Mouse (Mus musculus) embryonic facial prominence, embryonic 13.5 days (tissue): Measurements from ENCODE around the gene Prkd3. TPM values are rescaled to one million over a fixed set of nuclear protein-coding genes. Genes with fewer than 3 reads are reported as not detected.

Experiments used
- ATAC-seq: fragments of 200-750 bp; cut with Nextera tagmentation; 2 replicates; pipeline ENCODE4 v1.8.0; 2017; ENCODE audit warnings: low read depth; ENCODE audit not compliant: insufficient number of reproducible peaks, insufficient read depth, low FRiP score, low TSS enrichment
- H3K27ac ChIP-seq: fragments of 300-500 bp; sonication (generic); 2 replicates; pipeline ENCODE4 v1.5.1; 2015; ENCODE audit warnings: moderate library complexity, mild to moderate bottlenecking, inconsistent platforms
- H3K27me3 ChIP-seq: fragments of 300-500 bp; sonication (generic); 2 replicates; pipeline ENCODE4 v1.6.1; 2015; ENCODE audit warnings: mild to moderate bottlenecking, inconsistent platforms
- H3K36me3 ChIP-seq: fragments of 300-500 bp; sonication (generic); 2 replicates; pipeline ENCODE4 v1.6.1; 2015; ENCODE audit warnings: mild to moderate bottlenecking, inconsistent platforms
- H3K4me1 ChIP-seq: fragments of 300-500 bp; sonication (generic); 2 replicates; pipeline ENCODE4 v1.6.1; 2015; ENCODE audit warnings: inconsistent platforms
- H3K4me2 ChIP-seq: fragments of 300-500 bp; sonication (generic); 2 replicates; pipeline ENCODE4 v1.6.1; 2015; ENCODE audit warnings: moderate library complexity, mild to moderate bottlenecking, inconsistent platforms
- H3K4me3 ChIP-seq: fragments of 300-500 bp; sonication (generic); 2 replicates; pipeline ENCODE4 v1.5.1; 2015; ENCODE audit warnings: mild to moderate bottlenecking, inconsistent platforms
- H3K9ac ChIP-seq: fragments of 300-500 bp; sonication (generic); 2 replicates; pipeline ENCODE4 v1.6.1; 2015; ENCODE audit warnings: mild to moderate bottlenecking, inconsistent platforms
- H3K9me3 ChIP-seq: fragments of 300-500 bp; sonication (generic); 2 replicates; pipeline ENCODE4 v1.6.1; 2016; ENCODE audit warnings: inconsistent platforms
- WGBS: fragments of 180-500 bp; shearing (Covaris S2); methylation state at CpG from one replicate; pipeline ENCODE4 v1.1.7; 2015; ENCODE audit warnings: mixed read lengths; 5-methylcytosine and 5-hydroxymethylcytosine counted together
- polyA plus RNA-seq: library from polyadenylated mRNA; unstranded; fragments of >200 nt; fragmentation: Nextera tagmentation; extraction: Ambion mirVana; gene quantifications from 2 replicates; pipeline ENCODE4 v1.2.1, GENCODE M21; 2015

The Prkd3 gene
- polyA plus RNA-seq, 1 experiment from 2014 or later, result 43.0 TPM

DNA sequence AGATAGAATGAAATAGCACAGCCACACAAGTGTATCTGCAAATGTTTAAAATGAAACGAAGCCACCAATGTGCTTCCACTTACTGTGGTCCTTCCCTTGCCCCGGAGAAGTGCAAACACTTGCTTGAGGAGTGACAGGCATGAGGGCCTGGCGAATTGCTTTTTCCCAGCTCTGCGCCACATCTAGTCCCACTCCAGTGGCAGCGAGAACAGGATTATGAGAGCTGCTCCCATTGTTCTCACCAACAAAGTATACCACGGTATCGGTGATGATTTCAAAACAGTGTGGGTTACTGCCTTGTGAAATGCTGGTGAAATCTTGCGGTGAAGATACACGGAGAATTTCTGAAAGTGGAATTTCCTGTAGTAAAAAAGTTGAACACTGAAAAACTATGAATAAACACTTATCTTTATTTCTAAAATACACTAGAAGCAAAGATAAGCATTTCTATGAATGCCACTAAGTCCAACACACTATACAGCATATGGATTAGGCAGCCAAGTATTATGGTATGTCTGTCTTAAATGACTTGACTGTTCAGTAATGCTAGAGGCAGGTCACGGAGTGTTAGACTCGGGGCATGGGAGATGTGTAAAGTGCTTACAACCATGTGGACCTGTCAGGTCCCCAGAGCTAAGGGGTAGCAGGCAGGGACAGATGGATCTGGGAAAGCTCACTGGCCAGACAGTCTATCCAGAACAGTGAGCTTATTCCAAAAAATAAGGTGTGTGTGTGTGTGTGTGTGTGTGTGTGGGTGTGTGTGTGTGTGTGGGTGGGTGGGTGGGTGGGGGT is 54.3 kb downstream of the Prkd3 start:
- no peak overlapping the region for H3K4me2 ChIP-seq
- peaks cover 49% of the 10 kb centered on the region for H3K36me3 ChIP-seq
- no peaks in the 10 kb centered on the region for H3K9me3 ChIP-seq
- no peak overlapping the region for H3K4me3 ChIP-seq
- no peak overlapping the region for H3K9ac ChIP-seq
- H3K27ac ChIP-seq, result no peak overlapping the region
- no peak for ATAC-seq
- WGBS, result 91% methylated on average over 11 of the region's 11 CpGs
- no peaks in the 10 kb centered on the region for H3K27me3 ChIP-seq
- no peaks in the 10 kb centered on the region for H3K4me1 ChIP-seq

DNA sequence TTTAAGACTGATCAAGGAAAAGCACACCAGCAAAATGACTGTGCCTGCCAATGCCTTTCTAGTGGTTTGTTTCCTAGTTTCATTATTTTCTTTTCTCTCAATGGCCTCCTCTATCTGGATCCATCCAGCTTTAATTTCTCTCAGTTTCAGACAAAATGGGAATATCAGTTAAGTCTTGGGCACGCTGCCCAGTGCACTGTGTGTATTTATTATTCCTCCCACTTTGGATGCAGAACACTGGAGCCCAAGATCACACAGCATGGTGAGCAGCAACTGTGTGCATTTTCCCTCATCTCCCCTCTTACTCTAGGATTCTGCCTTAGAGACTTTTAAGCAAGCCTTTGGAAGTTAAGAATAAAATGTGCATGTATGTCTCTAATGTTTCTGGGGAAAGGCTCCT is 56.2 kb downstream of the Prkd3 start:
- H3K27me3 ChIP-seq, result no peaks in the 10 kb centered on the region
- no peak overlapping the region for H3K9ac ChIP-seq
- no peak overlapping the region for H3K27ac ChIP-seq
- H3K4me1 ChIP-seq, result no peaks in the 10 kb centered on the region
- H3K36me3 ChIP-seq, result peaks cover 55% of the 10 kb centered on the region
- WGBS, result 86% methylated on average over 1 of the region's 1 CpGs
- H3K4me3 ChIP-seq, result no peak overlapping the region
- H3K9me3 ChIP-seq, result no peaks in the 10 kb centered on the region
- no peak overlapping the region for H3K4me2 ChIP-seq
- no peak for ATAC-seq

DNA sequence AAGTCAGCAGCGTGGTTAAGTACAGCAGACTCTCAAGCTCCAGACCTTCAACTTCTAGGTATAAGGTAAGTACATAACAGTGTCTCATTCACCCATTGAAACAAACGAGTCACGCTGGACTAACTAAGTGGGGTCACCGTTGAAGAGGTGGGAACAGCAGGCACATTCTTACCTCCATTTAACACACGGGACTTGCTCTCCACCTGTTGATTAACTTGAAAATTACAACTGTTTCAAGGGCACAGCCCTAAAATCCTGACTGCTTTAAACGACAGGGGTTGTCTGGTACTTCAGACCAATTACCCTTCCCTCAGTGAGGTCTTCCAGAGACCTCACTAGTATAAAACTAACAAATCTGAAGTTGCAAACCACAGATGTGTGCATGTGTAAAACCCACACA is 61.1 kb downstream of the Prkd3 start:
- Histone ChIP-seq H3K36me3 (peaks cover 73% of the 10 kb centered on the region), H3K27ac (no peak overlapping the region), H3K4me2 (no peak overlapping the region), H3K9me3 (no peaks in the 10 kb centered on the region), H3K9ac (no peak overlapping the region), H3K4me3 (no peak overlapping the region), H3K27me3 (no peaks in the 10 kb centered on the region), H3K4me1 (no peaks in the 10 kb centered on the region)
- 82% methylated on average over 6 of the region's 6 CpGs for WGBS
- ATAC-seq, result no peak

DNA sequence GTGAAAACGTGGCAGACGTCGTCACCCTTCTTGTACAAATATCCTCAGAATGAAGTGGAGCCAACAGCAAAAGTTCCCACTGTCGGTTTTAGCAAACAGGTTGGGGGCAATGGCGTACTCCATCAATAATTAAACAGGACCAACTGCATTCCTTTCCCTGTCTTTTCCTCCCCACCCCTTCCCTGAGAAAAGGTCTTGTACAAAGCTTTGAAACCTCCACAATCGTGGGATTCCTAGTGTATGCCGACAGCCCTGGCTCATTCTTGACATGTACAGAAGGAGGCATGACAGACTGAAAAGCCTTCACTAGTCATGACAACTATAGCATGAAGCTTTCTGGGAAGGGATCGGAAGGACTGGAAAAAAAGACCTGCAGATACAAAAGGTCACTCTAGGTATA is 67.4 kb downstream of the Prkd3 start:
- peaks cover 82% of the 10 kb centered on the region for H3K36me3 ChIP-seq
- no peak for ATAC-seq
- no peak overlapping the region for H3K4me2 ChIP-seq
- no peaks in the 10 kb centered on the region for H3K4me1 ChIP-seq
- no peaks in the 10 kb centered on the region for H3K27me3 ChIP-seq
- no peak overlapping the region for H3K9ac ChIP-seq
- WGBS, result 77% methylated on average over 8 of the region's 8 CpGs
- H3K4me3 ChIP-seq, result no peak overlapping the region
- no peak overlapping the region for H3K27ac ChIP-seq
- no peaks in the 10 kb centered on the region for H3K9me3 ChIP-seq

DNA sequence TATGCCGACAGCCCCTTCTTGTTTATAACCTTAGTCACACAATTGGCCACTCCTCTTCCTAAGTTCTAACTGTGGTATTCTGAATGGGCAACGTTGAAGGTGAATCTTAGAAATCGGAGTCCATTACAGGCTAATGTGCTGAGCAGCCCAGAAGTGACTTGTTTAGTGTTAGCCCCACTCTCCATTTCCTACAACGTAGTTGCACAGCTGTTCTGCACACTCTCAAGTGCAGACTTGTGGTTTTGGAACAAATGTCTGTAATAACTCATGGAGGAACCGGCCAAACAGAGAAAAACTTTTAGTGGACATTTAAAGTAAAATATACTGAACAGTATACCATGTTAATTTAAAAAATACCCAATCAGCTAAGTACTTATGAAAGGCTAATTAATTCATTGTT is 68.5 kb downstream of the Prkd3 start:
- Histone ChIP-seq H3K4me1 (no peaks in the 10 kb centered on the region), H3K4me3 (no peak overlapping the region), H3K27me3 (no peaks in the 10 kb centered on the region), H3K27ac (no peak overlapping the region), H3K36me3 (peaks cover 83% of the 10 kb centered on the region), H3K9me3 (no peaks in the 10 kb centered on the region), H3K9ac (no peak overlapping the region), H3K4me2 (no peak overlapping the region)
- no peak for ATAC-seq
- WGBS, result 90% methylated on average over 5 of the region's 5 CpGs

DNA sequence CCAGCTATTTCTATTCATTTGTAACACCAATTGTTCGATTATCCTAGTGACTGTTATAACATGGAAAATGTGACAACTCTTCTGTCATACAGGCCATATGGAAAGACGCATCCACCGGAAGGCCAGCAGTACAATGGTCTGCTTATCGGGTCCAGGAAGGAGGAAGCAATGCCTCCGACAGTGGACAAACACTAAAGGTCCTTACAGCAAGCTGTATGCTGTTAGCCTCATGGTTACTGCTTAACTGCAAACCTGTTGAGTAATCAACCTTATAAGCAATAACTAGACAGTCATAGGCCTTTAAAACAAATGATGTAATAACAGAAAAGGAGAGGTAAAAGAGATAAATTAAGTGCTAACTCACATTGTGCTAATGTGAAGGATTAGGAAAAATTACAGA is 69.4 kb downstream of the Prkd3 start:
- no peak for ATAC-seq
- H3K4me1 ChIP-seq, result no peaks in the 10 kb centered on the region
- no peak overlapping the region for H3K4me3 ChIP-seq
- H3K36me3 ChIP-seq, result peaks cover 85% of the 10 kb centered on the region
- H3K9ac ChIP-seq, result no peak overlapping the region
- WGBS, result 97% methylated on average over 5 of the region's 5 CpGs
- no peak overlapping the region for H3K4me2 ChIP-seq
- no peak overlapping the region for H3K27ac ChIP-seq
- no peaks in the 10 kb centered on the region for H3K9me3 ChIP-seq
- no peaks in the 10 kb centered on the region for H3K27me3 ChIP-seq

DNA sequence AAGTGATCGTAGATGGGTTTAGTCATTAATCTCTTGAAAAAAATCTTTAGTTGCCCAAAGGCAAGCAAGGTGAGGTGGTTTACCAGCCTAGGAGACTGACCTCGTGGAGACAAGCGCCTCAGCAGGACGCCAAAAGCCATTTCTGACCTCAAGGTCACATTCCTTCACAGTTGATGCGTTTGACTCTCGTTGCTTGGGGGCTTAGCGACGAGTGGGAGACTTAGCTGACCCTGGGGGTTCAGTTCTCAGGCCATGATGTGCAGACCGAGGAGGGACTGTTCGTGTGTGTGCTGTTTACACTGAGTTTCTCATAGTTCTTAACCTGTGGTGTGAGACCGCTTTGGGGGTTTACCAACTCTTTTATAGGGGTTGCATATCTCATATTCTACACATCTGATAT is 78.0 kb downstream of the Prkd3 start:
- ATAC-seq, result no peak
- Histone ChIP-seq H3K4me1 (peaks cover 2% of the 10 kb centered on the region), H3K27me3 (no peaks in the 10 kb centered on the region), H3K4me2 (no peak overlapping the region), H3K9ac (no peak overlapping the region), H3K9me3 (no peaks in the 10 kb centered on the region), H3K36me3 (peaks cover 52% of the 10 kb centered on the region), H3K4me3 (no peak overlapping the region), H3K27ac (no peak overlapping the region)
- WGBS, result 48% methylated on average over 11 of the region's 11 CpGs

DNA sequence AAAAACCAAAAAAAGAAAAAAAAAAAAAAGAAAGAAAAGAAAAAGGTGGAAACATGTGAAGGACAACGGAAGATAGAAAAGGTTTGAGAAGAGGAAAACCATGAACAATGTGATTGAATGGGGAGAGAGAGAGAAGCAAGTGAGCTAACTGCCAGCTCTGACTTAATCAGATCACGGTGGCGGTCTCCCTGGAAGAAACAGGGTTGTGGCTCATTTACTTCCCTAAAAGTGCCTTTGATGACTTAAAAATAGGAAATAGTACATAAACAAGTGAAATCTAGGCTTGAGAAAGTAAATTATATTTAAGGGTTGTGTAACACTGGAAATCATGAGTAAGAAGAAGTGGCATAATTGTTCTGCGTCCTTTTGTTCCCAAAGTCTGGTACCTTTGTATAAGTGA is 81.7 kb downstream of the Prkd3 start:
- Histone ChIP-seq H3K9me3 (no peaks in the 10 kb centered on the region), H3K27me3 (no peaks in the 10 kb centered on the region), H3K27ac (no peak overlapping the region), H3K4me1 (peaks cover 10% of the 10 kb centered on the region), H3K9ac (no peak overlapping the region), H3K4me2 (no peak overlapping the region), H3K4me3 (no peak overlapping the region), H3K36me3 (peaks cover 42% of the 10 kb centered on the region)
- WGBS, result 94% methylated on average over 4 of the region's 4 CpGs
- no peak for ATAC-seq

DNA sequence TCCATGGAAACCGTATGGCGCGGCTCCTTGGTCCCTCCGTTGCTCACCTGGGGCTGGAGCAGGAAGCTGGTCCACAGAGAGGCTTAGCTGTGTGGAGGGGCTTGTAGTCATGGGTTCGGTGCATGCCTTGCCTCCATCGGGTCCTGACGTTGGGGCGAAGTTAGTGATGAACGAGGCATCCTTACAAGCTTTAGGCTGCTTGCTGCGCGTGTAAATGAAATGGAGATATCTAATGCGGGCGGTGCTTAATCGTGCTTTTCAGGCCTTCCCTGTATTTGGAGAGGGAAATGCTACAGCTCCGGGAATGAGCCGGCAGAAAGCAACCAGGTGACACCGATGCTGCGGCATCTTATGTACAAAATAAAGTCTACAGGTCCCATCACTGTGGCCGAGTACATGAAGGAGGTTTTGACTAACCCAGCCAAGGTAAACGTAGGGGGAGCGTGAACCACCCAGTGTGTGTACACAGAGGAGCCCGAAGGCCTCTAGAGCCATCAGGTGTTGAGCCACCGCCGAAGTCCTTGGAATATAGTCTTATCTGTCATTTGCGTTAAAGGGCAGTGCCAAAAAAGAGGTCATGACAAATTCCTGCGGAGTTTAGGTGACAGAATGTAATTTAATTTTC is 83.3 kb downstream of the Prkd3 start:
- H3K4me1 ChIP-seq, result peaks cover 19% of the 10 kb centered on the region
- 8% methylated on average over 26 of the region's 26 CpGs for WGBS
- H3K27me3 ChIP-seq, result no peaks in the 10 kb centered on the region
- H3K4me3 ChIP-seq, result peak overlapping the region; percentile 93
- 0 out of 2 replicates have a peak overlapping the region, but pooled peaks have one; percentile 39 for H3K27ac ChIP-seq
- H3K9ac ChIP-seq, result peak overlapping the region; percentile 85
- H3K36me3 ChIP-seq, result peaks cover 46% of the 10 kb centered on the region
- peak overlapping the region; percentile 81 for H3K4me2 ChIP-seq
- H3K9me3 ChIP-seq, result no peaks in the 10 kb centered on the region
- no peak for ATAC-seq

DNA sequence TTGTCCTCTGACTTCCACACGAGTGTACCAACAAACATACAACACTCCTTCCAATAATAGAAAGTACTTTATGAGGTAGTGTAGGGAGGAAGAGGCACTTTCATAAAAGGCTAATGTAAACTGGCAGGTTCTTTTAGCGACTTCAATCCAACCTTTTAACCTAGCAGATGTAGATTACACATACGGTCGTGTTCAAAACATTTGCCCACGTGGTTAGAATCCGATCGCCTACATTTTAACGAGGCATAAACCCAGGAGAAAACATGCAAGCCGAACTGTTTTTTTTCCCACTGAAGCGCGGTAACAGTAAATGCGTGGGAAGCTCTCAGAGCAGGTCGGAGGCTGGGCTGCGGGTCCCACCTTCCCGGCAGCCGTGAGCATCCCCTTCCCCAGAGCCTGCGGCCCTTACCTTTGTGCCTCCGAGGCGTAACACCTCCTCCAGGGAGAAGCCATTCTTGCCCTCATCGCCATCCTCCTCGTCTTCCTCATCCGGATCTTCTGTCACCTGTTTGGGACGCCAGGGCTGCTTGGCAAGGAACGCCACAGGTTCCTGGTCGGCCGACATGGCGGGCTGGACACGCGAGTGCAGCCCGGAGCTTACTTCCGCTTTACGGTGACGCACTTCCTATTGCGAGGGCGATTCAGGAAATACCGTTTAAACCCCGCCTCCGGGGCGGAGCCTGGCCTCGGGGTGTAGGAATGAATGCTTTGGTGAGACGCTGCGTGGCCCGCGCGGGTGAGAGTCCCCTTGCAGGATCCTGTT is 84.0 kb downstream of the Prkd3 start, which contains the start of the genes Cebpz and Ndufaf7:
Cebpz (minus strand) TSS at position 601 of the 763 bp plus-strand sequence.
Ndufaf7 (plus strand) TSS at position 671 of the 763 bp plus-strand sequence.
- Histone ChIP-seq H3K4me1 (peaks cover 19% of the 10 kb centered on the region), H3K9ac (peak within 1 kb of the TSS; percentile 85), H3K4me2 (peak within 1 kb of the TSS; percentile 81), H3K27ac (peak within 1 kb of the TSS; percentile 39; the same call in 1 of the 2 replicates), H3K36me3 (peaks cover 46% of the 10 kb centered on the region), H3K27me3 (no peaks in the 10 kb centered on the region), H3K9me3 (no peaks in the 10 kb centered on the region), H3K4me3 (peak within 1 kb of the TSS; percentile 93)
- under 1% methylated on average over 45 of the region's 45 CpGs for WGBS
- ATAC-seq, result peak; percentile 96

DNA sequence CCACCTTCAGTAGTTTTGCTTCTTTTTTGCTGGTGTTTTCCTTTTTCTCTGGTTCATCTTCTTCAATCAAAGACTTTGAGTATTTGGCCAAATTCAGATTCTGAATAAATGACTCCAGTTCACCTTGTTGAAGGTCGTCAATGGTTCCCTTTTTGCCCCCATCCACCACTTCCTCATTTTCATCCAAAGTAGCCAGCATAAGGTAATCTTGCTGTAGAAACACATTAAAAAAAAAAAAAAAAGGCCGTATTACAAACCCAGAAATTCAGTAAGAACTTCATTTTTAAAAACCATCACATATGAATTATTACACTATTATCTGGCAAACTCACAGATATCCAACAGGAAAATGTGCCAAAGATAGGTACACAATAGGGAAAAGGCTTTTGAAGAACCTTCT is 84.8 kb downstream of the Prkd3 start:
- H3K36me3 ChIP-seq, result peaks cover 50% of the 10 kb centered on the region
- 82% methylated on average over 2 of the region's 2 CpGs for WGBS

More for the DNA sequence above, 84.8 kb downstream of the Prkd3 start:
- H3K27ac ChIP-seq, result no peak overlapping the region
- H3K9me3 ChIP-seq, result no peaks in the 10 kb centered on the region
- no peaks in the 10 kb centered on the region for H3K27me3 ChIP-seq
- no peak for ATAC-seq
- peaks cover 19% of the 10 kb centered on the region for H3K4me1 ChIP-seq
- H3K9ac ChIP-seq, result peak overlapping the region; percentile 85
- peak overlapping the region; percentile 93 for H3K4me3 ChIP-seq
- peak overlapping the region; percentile 81 for H3K4me2 ChIP-seq
